Mouse (Mus musculus): ENCODE measurements around the gene D430041D05Rik. TPM values are rescaled to one million over a fixed set of nuclear protein-coding genes. Genes with fewer than 3 reads are reported as not detected.

D430041D05Rik gene
- polyA plus RNA-seq, 1 experiment from 2014 or later = 0.12 TPM

DNA sequence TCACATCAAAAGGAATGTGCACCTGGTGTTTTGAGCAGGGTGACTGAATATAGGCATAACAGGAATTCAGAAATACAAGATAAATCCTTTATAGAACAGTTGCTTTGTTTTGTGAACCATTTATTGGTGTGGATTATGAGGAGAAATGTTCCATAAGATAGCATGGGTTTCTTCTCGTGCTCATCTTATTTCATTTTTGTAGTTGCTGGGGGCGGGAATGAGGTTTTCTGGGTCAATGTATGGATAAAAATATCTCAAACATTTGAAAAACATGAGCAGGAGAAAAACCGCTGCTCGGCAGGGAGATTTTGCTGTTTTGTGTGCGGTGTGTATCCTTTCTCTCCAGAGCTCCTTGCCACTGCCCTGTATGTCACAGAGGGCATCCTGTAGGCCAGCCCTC lies 168.8 kb downstream of the D430041D05Rik start:
- no peak overlapping the region for H3K4me3 ChIP-seq (ENCODE audit: low read length)
- H3K4me1 ChIP-seq (ENCODE audit: control insufficient read depth, insufficient read depth, low read length) = no peaks in the 10 kb centered on the region

DNA sequence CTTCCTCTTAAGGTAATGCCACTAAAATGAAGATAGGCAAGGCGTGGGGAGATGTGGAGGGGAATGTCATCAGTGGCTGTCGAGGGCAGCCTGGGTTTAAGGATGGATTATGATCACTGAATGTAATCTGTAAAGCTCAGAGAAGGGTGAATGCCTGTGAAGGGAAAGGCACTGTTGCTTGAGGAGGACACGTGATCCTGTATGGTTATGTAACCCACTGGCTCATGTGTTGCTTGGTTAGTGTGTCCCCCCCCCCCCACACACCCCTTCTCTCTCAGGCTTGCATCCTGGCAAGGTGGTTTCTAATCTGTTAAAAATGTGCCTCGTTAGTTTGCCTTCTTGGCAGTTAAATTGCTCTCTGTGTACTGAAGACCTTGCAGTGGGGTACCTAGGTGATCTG lies 173.7 kb downstream of the D430041D05Rik start:
- 61% methylated on average over 4 of the region's 4 CpGs for WGBS
- Histone ChIP-seq H3K4me1 (ENCODE audit: control insufficient read depth, insufficient read depth, low read length) (no peaks in the 10 kb centered on the region), H3K27ac (ENCODE audit: low read length) (no peak overlapping the region), H3K9ac (ENCODE audit: low read depth, low read length) (no peak overlapping the region), H3K9me3 (ENCODE audit: control insufficient read depth, low read length) (no peaks in the 10 kb centered on the region), H3K4me3 (ENCODE audit: low read length) (no peak overlapping the region), H3K4me2 (ENCODE audit: low read depth, low read length) (no peak overlapping the region), H3K27me3 (replicated peaks; ENCODE audit: control insufficient read depth, insufficient read depth, low read length) (no peaks in the 10 kb centered on the region), H3K36me3 (ENCODE audit: control insufficient read depth, insufficient read depth, low read length) (no peaks in the 10 kb centered on the region)
- ATAC-seq = no peak

More for the DNA sequence above, 168.8 kb downstream of the D430041D05Rik start:
- Histone ChIP-seq H3K27me3 (replicated peaks; ENCODE audit: control insufficient read depth, insufficient read depth, low read length) (no peaks in the 10 kb centered on the region), H3K4me2 (ENCODE audit: low read depth, low read length) (no peak overlapping the region), H3K27ac (ENCODE audit: low read length) (no peak overlapping the region), H3K36me3 (ENCODE audit: control insufficient read depth, insufficient read depth, low read length) (no peaks in the 10 kb centered on the region), H3K9ac (ENCODE audit: low read depth, low read length) (no peak overlapping the region), H3K9me3 (ENCODE audit: control insufficient read depth, low read length) (no peaks in the 10 kb centered on the region)
- ATAC-seq = no peak
- 93% methylated on average over 5 of the region's 5 CpGs for WGBS

DNA sequence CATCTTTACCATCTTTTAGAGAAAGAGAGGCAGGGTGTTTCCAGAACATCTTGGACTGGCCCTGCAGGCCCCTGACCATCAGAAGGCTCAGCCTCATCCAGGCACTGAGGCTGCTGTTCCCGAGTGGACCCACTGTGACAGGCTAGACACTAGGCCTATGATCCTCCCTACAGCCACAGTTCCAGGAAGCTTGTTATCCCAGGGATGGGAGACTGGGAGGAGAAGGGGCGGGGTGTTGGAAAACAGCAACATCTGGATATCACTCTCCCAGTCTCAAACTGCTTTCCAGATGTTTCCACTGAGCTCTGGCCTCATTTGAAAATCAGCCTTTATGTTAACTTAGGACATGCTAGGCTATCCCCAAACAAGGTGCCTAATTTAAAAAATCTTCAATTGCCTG lies 180.4 kb downstream of the D430041D05Rik start:
- Histone ChIP-seq H3K9me3 (ENCODE audit: control insufficient read depth, low read length) (no peaks in the 10 kb centered on the region), H3K27me3 (replicated peaks; ENCODE audit: control insufficient read depth, insufficient read depth, low read length) (no peaks in the 10 kb centered on the region), H3K4me1 (ENCODE audit: control insufficient read depth, insufficient read depth, low read length) (no peaks in the 10 kb centered on the region), H3K27ac (ENCODE audit: low read length) (no peak overlapping the region), H3K4me2 (ENCODE audit: low read depth, low read length) (no peak overlapping the region), H3K9ac (ENCODE audit: low read depth, low read length) (no peak overlapping the region), H3K4me3 (ENCODE audit: low read length) (no peak overlapping the region), H3K36me3 (ENCODE audit: control insufficient read depth, insufficient read depth, low read length) (no peaks in the 10 kb centered on the region)
- no peak for ATAC-seq
- 56% methylated on average over 2 of the region's 2 CpGs for WGBS

DNA sequence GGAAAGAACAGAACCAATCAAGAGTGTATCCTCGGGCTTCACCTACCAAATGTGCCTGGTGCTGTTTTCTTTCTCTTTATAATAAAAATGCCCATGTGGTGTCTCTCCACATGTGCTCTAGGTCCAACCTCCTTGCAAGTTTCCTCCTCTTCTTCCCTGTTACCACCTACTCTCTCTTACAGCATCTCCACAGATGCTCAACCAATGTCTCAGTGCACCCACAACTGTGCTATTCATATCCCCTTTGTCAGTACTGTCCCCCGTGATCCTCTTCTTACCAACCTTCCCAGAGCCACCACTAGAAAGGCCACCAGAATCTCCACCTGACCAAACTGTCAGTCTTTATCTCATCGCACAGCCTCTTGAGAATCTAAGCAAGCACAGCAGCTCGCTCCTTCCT lies 184.8 kb downstream of the D430041D05Rik start:
- Histone ChIP-seq H3K27me3 (replicated peaks; ENCODE audit: control insufficient read depth, insufficient read depth, low read length) (no peaks in the 10 kb centered on the region), H3K4me2 (ENCODE audit: low read depth, low read length) (no peak overlapping the region), H3K27ac (ENCODE audit: low read length) (no peak overlapping the region), H3K4me3 (ENCODE audit: low read length) (no peak overlapping the region), H3K4me1 (ENCODE audit: control insufficient read depth, insufficient read depth, low read length) (no peaks in the 10 kb centered on the region), H3K9ac (ENCODE audit: low read depth, low read length) (no peak overlapping the region), H3K9me3 (ENCODE audit: control insufficient read depth, low read length) (no peaks in the 10 kb centered on the region), H3K36me3 (ENCODE audit: control insufficient read depth, insufficient read depth, low read length) (no peaks in the 10 kb centered on the region)
- no peak for ATAC-seq
- WGBS = 82% methylated on average over 4 of the region's 4 CpGs

DNA sequence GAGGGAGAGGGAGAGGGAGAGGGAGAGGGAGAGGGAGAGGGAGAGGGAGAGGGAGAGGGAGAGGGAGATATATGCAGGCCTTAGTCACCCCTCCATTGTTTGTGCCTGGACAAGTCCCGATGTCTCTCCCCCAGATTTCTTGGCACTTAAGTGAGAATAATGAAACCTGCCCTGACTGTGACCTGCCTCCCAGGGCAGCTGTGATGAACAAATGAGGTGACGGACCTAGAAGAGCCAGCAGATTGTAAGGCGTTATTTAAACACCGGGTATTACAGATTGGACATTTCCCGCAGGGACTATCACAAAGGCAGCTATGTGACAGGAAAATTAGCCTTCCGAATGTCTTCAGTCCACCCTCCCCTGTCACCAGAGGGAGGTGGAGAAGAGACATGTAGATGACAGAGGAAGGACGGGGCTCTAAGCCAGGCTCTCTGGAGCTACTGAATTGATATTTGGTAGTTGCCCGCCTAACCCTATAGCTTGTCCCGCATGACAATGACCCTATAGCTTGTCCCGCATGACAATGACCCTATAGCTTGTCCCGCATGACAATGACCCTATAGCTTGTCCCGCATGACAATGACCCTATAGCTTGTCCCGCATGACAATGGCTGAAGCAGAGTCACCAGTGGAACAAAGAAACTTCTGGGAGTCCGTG lies 191.0 kb downstream of the D430041D05Rik start:
- no peaks in the 10 kb centered on the region for H3K36me3 ChIP-seq (ENCODE audit: control insufficient read depth, insufficient read depth, low read length)
- no peak overlapping the region for H3K4me2 ChIP-seq (ENCODE audit: low read depth, low read length)
- 75% methylated on average over 14 of the region's 14 CpGs for WGBS
- no peak overlapping the region for H3K9ac ChIP-seq (ENCODE audit: low read depth, low read length)
- H3K27me3 ChIP-seq (replicated peaks; ENCODE audit: control insufficient read depth, insufficient read depth, low read length) = no peaks in the 10 kb centered on the region
- no peaks in the 10 kb centered on the region for H3K4me1 ChIP-seq (ENCODE audit: control insufficient read depth, insufficient read depth, low read length)
- ATAC-seq = no peak
- H3K27ac ChIP-seq (ENCODE audit: low read length) = no peak overlapping the region
- no peaks in the 10 kb centered on the region for H3K9me3 ChIP-seq (ENCODE audit: control insufficient read depth, low read length)
- H3K4me3 ChIP-seq (ENCODE audit: low read length) = no peak overlapping the region

DNA sequence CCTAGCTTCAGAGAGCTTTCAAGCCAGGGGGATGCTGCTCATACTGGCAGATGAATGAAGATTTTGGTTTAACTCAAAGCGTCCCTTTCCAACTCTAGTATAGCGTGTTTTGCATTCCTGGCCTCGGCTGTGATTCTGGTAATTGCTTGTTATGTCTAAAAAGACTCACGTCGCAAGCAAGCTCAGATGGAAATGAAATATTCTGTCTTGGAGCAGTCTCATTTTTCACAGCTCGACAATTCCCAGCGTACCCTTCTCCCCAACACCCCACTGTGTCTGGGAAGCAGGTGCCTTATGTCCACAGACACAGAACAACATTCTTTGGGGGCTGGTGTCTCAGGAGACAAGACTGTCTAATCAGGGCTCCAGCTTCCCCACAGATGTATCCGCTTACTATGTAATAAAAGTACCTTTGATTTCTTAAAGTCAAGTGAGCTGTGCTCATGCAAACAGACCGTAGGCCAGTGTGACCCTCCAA lies 192.2 kb downstream of the D430041D05Rik start:
- no peaks in the 10 kb centered on the region for H3K9me3 ChIP-seq (ENCODE audit: control insufficient read depth, low read length)
- H3K4me3 ChIP-seq (ENCODE audit: low read length) = no peak overlapping the region
- no peak for ATAC-seq
- no peaks in the 10 kb centered on the region for H3K27me3 ChIP-seq (replicated peaks; ENCODE audit: control insufficient read depth, insufficient read depth, low read length)
- 54% methylated on average over 9 of the region's 9 CpGs for WGBS
- no peak overlapping the region for H3K4me2 ChIP-seq (ENCODE audit: low read depth, low read length)
- H3K36me3 ChIP-seq (ENCODE audit: control insufficient read depth, insufficient read depth, low read length) = no peaks in the 10 kb centered on the region
- no peak overlapping the region for H3K9ac ChIP-seq (ENCODE audit: low read depth, low read length)
- no peaks in the 10 kb centered on the region for H3K4me1 ChIP-seq (ENCODE audit: control insufficient read depth, insufficient read depth, low read length)
- no peak overlapping the region for H3K27ac ChIP-seq (ENCODE audit: low read length)

DNA sequence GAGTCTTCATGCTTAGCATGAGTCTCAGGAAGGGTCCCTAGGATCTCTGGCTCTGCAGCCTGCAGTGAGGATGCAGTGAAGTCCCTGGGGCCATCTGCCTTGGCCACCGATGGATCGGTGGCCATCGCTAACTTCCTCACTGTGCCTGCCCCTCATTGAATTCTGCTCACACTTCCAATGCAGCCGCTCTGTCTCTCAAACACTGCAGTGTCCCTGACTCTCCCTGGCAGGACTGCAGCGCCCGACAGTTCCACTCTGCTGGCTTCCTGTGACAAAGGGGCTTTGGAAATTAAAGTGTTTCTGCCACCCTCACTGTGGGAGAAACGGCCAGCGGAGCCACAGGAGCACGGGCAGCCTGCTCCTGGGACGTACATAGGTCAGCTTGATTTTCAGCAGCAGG lies 192.7 kb downstream of the D430041D05Rik start:
- no peak for ATAC-seq
- H3K27me3 ChIP-seq (replicated peaks; ENCODE audit: control insufficient read depth, insufficient read depth, low read length) = no peaks in the 10 kb centered on the region
- H3K9me3 ChIP-seq (ENCODE audit: control insufficient read depth, low read length) = no peaks in the 10 kb centered on the region
- 75% methylated on average over 10 of the region's 10 CpGs for WGBS
- H3K4me2 ChIP-seq (ENCODE audit: low read depth, low read length) = no peak overlapping the region
- no peak overlapping the region for H3K27ac ChIP-seq (ENCODE audit: low read length)
- no peak overlapping the region for H3K9ac ChIP-seq (ENCODE audit: low read depth, low read length)
- H3K4me3 ChIP-seq (ENCODE audit: low read length) = no peak overlapping the region
- no peaks in the 10 kb centered on the region for H3K4me1 ChIP-seq (ENCODE audit: control insufficient read depth, insufficient read depth, low read length)
- no peaks in the 10 kb centered on the region for H3K36me3 ChIP-seq (ENCODE audit: control insufficient read depth, insufficient read depth, low read length)

DNA sequence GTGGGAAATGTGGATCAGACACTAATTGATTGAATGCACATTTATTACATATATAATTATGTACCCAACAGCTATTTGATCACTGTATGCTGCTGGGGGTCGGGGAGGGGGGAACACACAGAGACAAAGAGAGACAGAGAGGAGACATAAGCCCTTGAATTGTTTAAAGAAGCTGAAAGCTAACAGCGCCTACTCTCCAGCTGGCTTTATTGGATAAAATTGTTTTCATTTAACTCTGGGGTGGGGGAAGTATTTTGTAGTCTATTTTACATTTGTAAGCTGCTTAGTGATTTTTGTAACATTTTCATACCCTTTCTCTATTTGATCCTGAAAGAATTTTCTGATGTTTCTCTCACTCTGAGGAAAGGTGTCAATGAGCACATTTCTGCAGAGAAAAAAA lies 201.4 kb downstream of the D430041D05Rik start:
- Histone ChIP-seq H3K27me3 (replicated peaks; ENCODE audit: control insufficient read depth, insufficient read depth, low read length) (no peaks in the 10 kb centered on the region), H3K9ac (ENCODE audit: low read depth, low read length) (no peak overlapping the region), H3K4me2 (ENCODE audit: low read depth, low read length) (no peak overlapping the region), H3K36me3 (ENCODE audit: control insufficient read depth, insufficient read depth, low read length) (no peaks in the 10 kb centered on the region), H3K9me3 (ENCODE audit: control insufficient read depth, low read length) (no peaks in the 10 kb centered on the region), H3K27ac (ENCODE audit: low read length) (no peak overlapping the region), H3K4me3 (ENCODE audit: low read length) (no peak overlapping the region), H3K4me1 (ENCODE audit: control insufficient read depth, insufficient read depth, low read length) (no peaks in the 10 kb centered on the region)
- ATAC-seq = no peak
- 61% methylated on average over 2 of the region's 2 CpGs for WGBS

DNA sequence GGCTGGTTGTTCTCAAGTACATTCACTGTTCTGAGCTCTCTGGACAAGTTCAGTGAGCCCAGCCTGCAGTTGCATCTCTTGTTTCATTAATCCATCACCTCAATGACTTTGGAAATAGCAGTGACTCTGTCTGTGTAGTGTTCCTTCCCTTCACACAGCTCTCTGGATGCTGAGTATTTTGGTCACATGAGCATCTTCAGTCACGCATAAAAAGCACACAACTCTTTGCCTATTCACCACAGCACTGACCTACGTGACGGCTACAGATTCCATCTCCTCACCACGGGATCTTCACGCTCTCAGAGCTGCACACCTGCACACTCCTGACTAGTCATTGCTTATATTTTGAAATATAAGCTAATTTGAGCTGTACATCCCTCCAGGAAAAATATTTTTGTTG lies 202.4 kb downstream of the D430041D05Rik start:
- Histone ChIP-seq H3K27me3 (replicated peaks; ENCODE audit: control insufficient read depth, insufficient read depth, low read length) (no peaks in the 10 kb centered on the region), H3K4me2 (ENCODE audit: low read depth, low read length) (no peak overlapping the region), H3K27ac (ENCODE audit: low read length) (no peak overlapping the region), H3K4me3 (ENCODE audit: low read length) (no peak overlapping the region), H3K9ac (ENCODE audit: low read depth, low read length) (no peak overlapping the region), H3K9me3 (ENCODE audit: control insufficient read depth, low read length) (no peaks in the 10 kb centered on the region), H3K36me3 (ENCODE audit: control insufficient read depth, insufficient read depth, low read length) (no peaks in the 10 kb centered on the region), H3K4me1 (ENCODE audit: control insufficient read depth, insufficient read depth, low read length) (no peaks in the 10 kb centered on the region)
- ATAC-seq = no peak
- WGBS = 73% methylated on average over 5 of the region's 5 CpGs

DNA sequence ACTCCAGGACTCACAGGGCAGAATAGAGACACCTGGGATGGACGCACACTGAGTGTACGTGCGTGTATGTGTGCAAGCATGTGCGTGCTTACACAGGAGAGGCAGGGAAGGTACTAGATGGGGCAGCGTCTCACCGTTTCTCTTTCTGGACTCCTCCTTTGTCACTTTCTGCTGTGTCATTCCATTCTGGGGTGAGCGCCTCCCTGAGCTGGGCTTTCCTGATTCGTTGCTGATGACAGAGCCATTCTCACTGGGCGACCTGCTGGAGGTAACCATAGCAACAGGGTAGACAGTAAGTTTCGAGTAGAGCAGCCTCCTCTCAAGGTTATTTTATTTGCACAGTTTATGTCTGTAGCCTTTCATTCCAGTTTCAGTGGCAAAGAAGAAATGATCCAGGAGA lies 202.9 kb downstream of the D430041D05Rik start:
- Histone ChIP-seq H3K9me3 (ENCODE audit: control insufficient read depth, low read length) (no peaks in the 10 kb centered on the region), H3K36me3 (ENCODE audit: control insufficient read depth, insufficient read depth, low read length) (no peaks in the 10 kb centered on the region), H3K4me2 (ENCODE audit: low read depth, low read length) (no peak overlapping the region), H3K4me3 (ENCODE audit: low read length) (no peak overlapping the region), H3K27ac (ENCODE audit: low read length) (no peak overlapping the region), H3K27me3 (replicated peaks; ENCODE audit: control insufficient read depth, insufficient read depth, low read length) (no peaks in the 10 kb centered on the region), H3K9ac (ENCODE audit: low read depth, low read length) (no peak overlapping the region), H3K4me1 (ENCODE audit: control insufficient read depth, insufficient read depth, low read length) (no peaks in the 10 kb centered on the region)
- 24% methylated on average over 10 of the region's 10 CpGs for WGBS
- no peak for ATAC-seq
